Mouse (Mus musculus): ENCODE measurements around the gene Gpr152. TPM values are rescaled to one million over a fixed set of nuclear protein-coding genes. Genes with fewer than 3 reads are reported as not detected.

Gpr152 gene
- polyA plus RNA-seq, 1 experiment from 2014 or later = not detected

GRCm38 (mm10) chr19:4097441-4097825 lies 42.2 kb upstream of the Gpr152 start:
- H3K9me3 ChIP-seq (ENCODE audit: control insufficient read depth, low read length) = no peaks in the 10 kb centered on the region
- H3K27me3 ChIP-seq (replicated peaks; ENCODE audit: control insufficient read depth, insufficient read depth, low read length) = peaks cover 22% of the 10 kb centered on the region
- peak overlapping the region; percentile 58 for H3K4me3 ChIP-seq (ENCODE audit: low read depth, low read length)
- H3K4me1 ChIP-seq (replicated peaks; ENCODE audit: control insufficient read depth, insufficient read depth, low read length) = peaks cover 31% of the 10 kb centered on the region
- DNase-seq (ENCODE audit: low spot score) = no peak
- peak overlapping the region; percentile 84 for H3K27ac ChIP-seq (ENCODE audit: low read depth, low read length)
- peak overlapping the region; percentile 62 for H3K9ac ChIP-seq (ENCODE audit: low read depth, low read length)
- no peaks in the 10 kb centered on the region for H3K36me3 ChIP-seq (ENCODE audit: control insufficient read depth, insufficient read depth, low read length)
- peak overlapping the region; percentile 93 for H3K4me2 ChIP-seq
- WGBS = 2% methylated on average over 21 of the region's 21 CpGs
- peak; percentile 69 for ATAC-seq (replicated peaks; ENCODE audit: low FRiP score)

- DNase-seq (ENCODE audit: low spot score) (no peak), ATAC-seq (replicated peaks; ENCODE audit: low FRiP score) (no peak)
- H3K4me2 ChIP-seq = peak overlapping the region; percentile 93
- 87% methylated on average over 13 of the region's 13 CpGs for WGBS
- no peaks in the 10 kb centered on the region for H3K9me3 ChIP-seq (ENCODE audit: control insufficient read depth, low read length)
- H3K9ac ChIP-seq (ENCODE audit: low read depth, low read length) = no peak overlapping the region
- H3K27ac ChIP-seq (ENCODE audit: low read depth, low read length) = no peak overlapping the region
- no peaks in the 10 kb centered on the region for H3K36me3 ChIP-seq (ENCODE audit: control insufficient read depth, insufficient read depth, low read length)
- peak overlapping the region; percentile 58 for H3K4me3 ChIP-seq (ENCODE audit: low read depth, low read length)
- peaks cover 22% of the 10 kb centered on the region for H3K27me3 ChIP-seq (replicated peaks; ENCODE audit: control insufficient read depth, insufficient read depth, low read length)
- peaks cover 31% of the 10 kb centered on the region for H3K4me1 ChIP-seq (replicated peaks; ENCODE audit: control insufficient read depth, insufficient read depth, low read length)
Observed at GRCm38 (mm10) chr19:4098426-4098825, 41.2 kb upstream of the Gpr152 start.

- WGBS = 8% methylated on average over 9 of the region's 9 CpGs
- Histone ChIP-seq H3K4me1 (replicated peaks; ENCODE audit: control insufficient read depth, insufficient read depth, low read length) (peaks cover 31% of the 10 kb centered on the region), H3K36me3 (ENCODE audit: control insufficient read depth, insufficient read depth, low read length) (no peaks in the 10 kb centered on the region), H3K27me3 (replicated peaks; ENCODE audit: control insufficient read depth, insufficient read depth, low read length) (peaks cover 22% of the 10 kb centered on the region), H3K4me3 (ENCODE audit: low read depth, low read length) (peak overlapping the region; percentile 69; the same call in 1 of the 2 replicates), H3K9ac (ENCODE audit: low read depth, low read length) (no peak overlapping the region), H3K9me3 (ENCODE audit: control insufficient read depth, low read length) (no peaks in the 10 kb centered on the region), H3K4me2 (peak overlapping the region; percentile 92), H3K27ac (ENCODE audit: low read depth, low read length) (peak overlapping the region; percentile 57; the same call in 1 of the 2 replicates)
- ATAC-seq (replicated peaks; ENCODE audit: low FRiP score) = peak; percentile 25; the same call in 1 of the 2 replicates
- DNase-seq (ENCODE audit: low spot score) = peak; percentile 87
Observed at GRCm38 (mm10) chr19:4099056-4099455, 40.5 kb upstream of the Gpr152 start.

- WGBS = 2% methylated on average over 53 of the region's 53 CpGs
Observed at GRCm38 (mm10) chr19:4099837-4100717, 39.5 kb upstream of the Gpr152 start, which contains the start of gene Pitpnm1. TSS of gene Pitpnm1 (plus strand) at chr19:4099998.

GRCm38 (mm10) chr19:4100718-4101261 lies 38.8 kb upstream of the Gpr152 start:
- DNase-seq (ENCODE audit: low spot score) = peak; percentile 48
- Histone ChIP-seq H3K4me2 (peak overlapping the region; percentile 92), H3K27ac (ENCODE audit: low read depth, low read length) (no peak overlapping the region), H3K9ac (ENCODE audit: low read depth, low read length) (peak overlapping the region; percentile 22), H3K36me3 (ENCODE audit: control insufficient read depth, insufficient read depth, low read length) (no peaks in the 10 kb centered on the region), H3K4me1 (replicated peaks; ENCODE audit: control insufficient read depth, insufficient read depth, low read length) (peaks cover 31% of the 10 kb centered on the region), H3K27me3 (replicated peaks; ENCODE audit: control insufficient read depth, insufficient read depth, low read length) (peaks cover 27% of the 10 kb centered on the region), H3K4me3 (ENCODE audit: low read depth, low read length) (peak overlapping the region; percentile 69), H3K9me3 (ENCODE audit: control insufficient read depth, low read length) (no peaks in the 10 kb centered on the region)
- no peak for ATAC-seq (replicated peaks; ENCODE audit: low FRiP score)
- WGBS = under 1% methylated on average over 46 of the region's 52 CpGs

More at GRCm38 (mm10) chr19:4099837-4100717, 39.5 kb upstream of the Gpr152 start, which contains the start of gene Pitpnm1:
- peaks cover 27% of the 10 kb centered on the region for H3K27me3 ChIP-seq (replicated peaks; ENCODE audit: control insufficient read depth, insufficient read depth, low read length)
- peak within 1 kb of the TSS; percentile 57; the same call in 1 of the 2 replicates for H3K27ac ChIP-seq (ENCODE audit: low read depth, low read length)
- H3K36me3 ChIP-seq (ENCODE audit: control insufficient read depth, insufficient read depth, low read length) = no peaks in the 10 kb centered on the region
- peaks cover 31% of the 10 kb centered on the region for H3K4me1 ChIP-seq (replicated peaks; ENCODE audit: control insufficient read depth, insufficient read depth, low read length)
- peak within 1 kb of the TSS; percentile 92 for H3K4me2 ChIP-seq
- peak within 1 kb of the TSS; percentile 59 for H3K9ac ChIP-seq (ENCODE audit: low read depth, low read length)
- peak; percentile 32; the same call in 1 of the 2 replicates for ATAC-seq (replicated peaks; ENCODE audit: low FRiP score)
- peak within 1 kb of the TSS; percentile 69 for H3K4me3 ChIP-seq (ENCODE audit: low read depth, low read length)
- H3K9me3 ChIP-seq (ENCODE audit: control insufficient read depth, low read length) = no peaks in the 10 kb centered on the region
- DNase-seq (ENCODE audit: low spot score) = peak; percentile 80

- Histone ChIP-seq H3K9me3 (ENCODE audit: control insufficient read depth, low read length) (no peaks in the 10 kb centered on the region), H3K36me3 (ENCODE audit: control insufficient read depth, insufficient read depth, low read length) (no peaks in the 10 kb centered on the region), H3K4me3 (ENCODE audit: low read depth, low read length) (no peak overlapping the region; the same call in 1 of the 2 replicates), H3K9ac (ENCODE audit: low read depth, low read length) (no peak overlapping the region), H3K27me3 (replicated peaks; ENCODE audit: control insufficient read depth, insufficient read depth, low read length) (peaks cover 27% of the 10 kb centered on the region), H3K27ac (ENCODE audit: low read depth, low read length) (no peak overlapping the region), H3K4me1 (replicated peaks; ENCODE audit: control insufficient read depth, insufficient read depth, low read length) (peaks cover 31% of the 10 kb centered on the region), H3K4me2 (peak overlapping the region; percentile 92)
- 81% methylated on average over 6 of the region's 6 CpGs for WGBS
- no peak for DNase-seq (ENCODE audit: low spot score)
- ATAC-seq (replicated peaks; ENCODE audit: low FRiP score) = no peak
Observed at GRCm38 (mm10) chr19:4101466-4101865, 38.1 kb upstream of the Gpr152 start.

- Histone ChIP-seq H3K4me1 (replicated peaks; ENCODE audit: control insufficient read depth, insufficient read depth, low read length) (peaks cover 31% of the 10 kb centered on the region), H3K4me3 (ENCODE audit: low read depth, low read length) (no peak overlapping the region), H3K4me2 (no peak overlapping the region), H3K27me3 (replicated peaks; ENCODE audit: control insufficient read depth, insufficient read depth, low read length) (peaks cover 27% of the 10 kb centered on the region), H3K36me3 (ENCODE audit: control insufficient read depth, insufficient read depth, low read length) (no peaks in the 10 kb centered on the region), H3K9me3 (ENCODE audit: control insufficient read depth, low read length) (no peaks in the 10 kb centered on the region), H3K9ac (ENCODE audit: low read depth, low read length) (no peak overlapping the region), H3K27ac (ENCODE audit: low read depth, low read length) (no peak overlapping the region)
- DNase-seq (ENCODE audit: low spot score) = no peak
- no peak for ATAC-seq (replicated peaks; ENCODE audit: low FRiP score)
- 66% methylated on average over 2 of the region's 2 CpGs for WGBS
Observed at GRCm38 (mm10) chr19:4102049-4102448, 37.5 kb upstream of the Gpr152 start.

- 88% methylated on average over 12 of the region's 12 CpGs for WGBS
- Histone ChIP-seq H3K27ac (ENCODE audit: low read depth, low read length) (no peak overlapping the region), H3K9me3 (ENCODE audit: control insufficient read depth, low read length) (no peaks in the 10 kb centered on the region), H3K9ac (ENCODE audit: low read depth, low read length) (no peak overlapping the region), H3K4me3 (ENCODE audit: low read depth, low read length) (no peak overlapping the region), H3K4me2 (no peak overlapping the region), H3K36me3 (ENCODE audit: control insufficient read depth, insufficient read depth, low read length) (no peaks in the 10 kb centered on the region), H3K4me1 (replicated peaks; ENCODE audit: control insufficient read depth, insufficient read depth, low read length) (peaks cover 30% of the 10 kb centered on the region), H3K27me3 (replicated peaks; ENCODE audit: control insufficient read depth, insufficient read depth, low read length) (peaks cover 27% of the 10 kb centered on the region)
- DNase-seq (ENCODE audit: low spot score) = no peak
- no peak for ATAC-seq (replicated peaks; ENCODE audit: low FRiP score)
Observed at GRCm38 (mm10) chr19:4102626-4103025, 37.0 kb upstream of the Gpr152 start.
